Mouse (Mus musculus) heart, embryonic 16.5 days (tissue): ENCODE results near the gene Sacs. TPM values are rescaled to one million over a fixed set of nuclear protein-coding genes. Genes with fewer than 3 reads are reported as not detected.
A peak's percentile ranks its signal among the peaks of the same experiment; 100 is the strongest.

Experiments used
- ATAC-seq: fragments of 200-750 bp; cut with Nextera tagmentation; replicated peaks from 2 replicates; pipeline ENCODE4 v1.8.0; 2017; ENCODE audit warnings: moderate number of reproducible peaks; ENCODE audit not compliant: insufficient read depth, low FRiP score; ENCODE audit errors: extremely low read depth
- H3K27ac ChIP-seq: fragments of 300-500 bp; sonication (generic); 2 replicates; pipeline ENCODE4 v1.5.1; 2014; ENCODE audit warnings: mild to moderate bottlenecking, low read length, control low read depth, moderate library complexity
- H3K27me3 ChIP-seq: fragments of 300-500 bp; sonication (generic); 2 replicates; pipeline ENCODE4 v1.6.1; 2014; ENCODE audit warnings: low read length, mixed read lengths; ENCODE audit not compliant: control insufficient read depth, insufficient read depth
- H3K36me3 ChIP-seq: fragments of 300-500 bp; sonication (generic); 2 replicates; pipeline ENCODE4 v1.6.1; 2014; ENCODE audit not compliant: control insufficient read depth, insufficient read depth
- H3K4me1 ChIP-seq: fragments of 300-500 bp; sonication (generic); 2 replicates; pipeline ENCODE4 v1.6.1; 2014; ENCODE audit warnings: low read length, mixed read lengths; ENCODE audit not compliant: control insufficient read depth, insufficient read depth
- H3K4me2 ChIP-seq: fragments of 300-500 bp; sonication (generic); 2 replicates; pipeline ENCODE4 v1.6.1; 2014; ENCODE audit warnings: low read depth, mild to moderate bottlenecking, control low read depth, low read length
- H3K4me3 ChIP-seq: fragments of 300-500 bp; sonication (generic); 2 replicates; pipeline ENCODE4 v1.5.1; 2014; ENCODE audit warnings: mild to moderate bottlenecking, control low read depth, low read length
- H3K9ac ChIP-seq: fragments of 300-500 bp; sonication (generic); 2 replicates; pipeline ENCODE4 v1.6.1; 2014; ENCODE audit warnings: low read length, control low read depth
- H3K9me3 ChIP-seq: fragments of 300-500 bp; sonication (generic); replicated peaks from 2 replicates; pipeline ENCODE4 v1.6.1; 2016; ENCODE audit warnings: low read length; ENCODE audit not compliant: control insufficient read depth
- WGBS: fragments of 180-500 bp; shearing (Covaris S2); extraction: QIAGEN DNeasy Blood & Tissue Kit; methylation state at CpG from one replicate; pipeline ENCODE4 v1.1.7; 2014; 5-methylcytosine and 5-hydroxymethylcytosine counted together
- polyA plus RNA-seq: library from polyadenylated mRNA; unstranded; fragments of >200 nt; fragmentation: Nextera tagmentation; extraction: Ambion mirVana; gene quantifications from 2 replicates; pipeline ENCODE4 v1.2.1, GENCODE M21; 2015

The Sacs gene
- 3.6 and 4.4 TPM in 2 replicates for polyA plus RNA-seq

DNA sequence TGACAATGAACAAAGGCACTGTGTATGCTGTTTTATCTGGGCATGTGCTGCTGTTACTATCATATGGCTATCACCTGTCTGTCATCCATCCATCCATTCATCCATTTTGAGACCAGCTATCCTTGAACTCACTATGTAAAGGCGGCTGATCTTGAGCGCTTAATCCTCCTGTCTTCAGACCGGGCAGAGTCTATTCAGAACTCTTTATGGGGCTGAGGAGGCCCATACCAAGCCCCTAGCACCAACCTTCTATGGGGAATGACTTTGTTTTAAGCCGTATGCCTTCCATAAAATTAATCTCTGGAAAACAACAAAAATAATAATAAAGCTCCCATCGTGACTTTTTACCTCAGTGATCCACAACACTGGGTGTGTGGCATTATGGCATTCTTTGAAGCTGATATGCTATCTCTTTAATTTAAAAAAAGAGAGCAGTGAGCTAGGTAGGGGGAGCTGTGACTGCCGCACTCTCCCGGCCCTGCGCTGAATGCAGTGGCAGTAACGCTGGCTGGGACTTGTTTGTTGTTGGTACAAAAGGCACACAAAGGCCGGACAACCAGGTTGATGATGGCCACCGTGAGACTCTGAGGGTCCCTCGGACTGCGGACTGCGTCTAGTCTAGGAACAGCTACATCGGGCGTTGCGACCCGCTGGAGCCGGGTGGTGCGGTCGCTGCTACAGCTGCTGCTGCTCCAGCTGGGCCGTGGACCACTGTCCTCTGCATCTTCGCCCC lies at the start of gene Sacs:
Gene Sacs (plus strand): TSS at position 464 of the 733 bp plus-strand sequence.
- Histone ChIP-seq H3K9me3 (no peaks in the 10 kb centered on the region), H3K27me3 (no peaks in the 10 kb centered on the region), H3K4me3 (peak within 1 kb of the TSS; percentile 63), H3K27ac (peak within 1 kb of the TSS; percentile 69), H3K36me3 (no peaks in the 10 kb centered on the region), H3K9ac (peak within 1 kb of the TSS; percentile 78), H3K4me2 (peak within 1 kb of the TSS; percentile 68), H3K4me1 (peaks cover 11% of the 10 kb centered on the region)
- 6% methylated on average over 23 of the region's 23 CpGs for WGBS
- 0 out of 2 replicates have a peak, but pooled peaks have one; percentile 60 for ATAC-seq

DNA sequence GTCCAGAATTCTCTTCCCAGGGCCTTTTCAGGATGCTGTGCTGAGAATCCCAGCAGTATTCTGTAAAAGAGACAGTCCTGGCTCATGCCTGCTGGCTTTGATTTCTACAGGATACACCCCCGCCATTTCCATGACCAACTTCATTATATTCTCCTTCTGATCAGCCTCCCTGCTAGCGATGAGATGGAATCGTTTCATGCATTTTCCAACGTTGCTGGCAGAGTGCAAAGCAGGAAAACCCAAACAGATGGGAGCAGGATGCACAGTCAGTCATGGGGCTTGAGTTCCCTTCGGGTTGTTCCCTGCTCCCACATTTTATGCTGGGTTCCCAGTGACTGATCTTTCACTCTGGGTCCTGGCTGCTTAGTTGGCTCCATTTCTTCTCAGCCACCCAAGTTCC lies 47.3 kb upstream of the Sacs start:
- no peaks in the 10 kb centered on the region for H3K36me3 ChIP-seq
- no peaks in the 10 kb centered on the region for H3K4me1 ChIP-seq
- no peak overlapping the region for H3K27ac ChIP-seq
- no peaks in the 10 kb centered on the region for H3K27me3 ChIP-seq
- no peak overlapping the region for H3K4me2 ChIP-seq
- H3K9me3 ChIP-seq, result no peaks in the 10 kb centered on the region
- 77% methylated on average over 5 of the region's 5 CpGs for WGBS
- H3K4me3 ChIP-seq, result no peak overlapping the region
- no peak overlapping the region for H3K9ac ChIP-seq
- no peak for ATAC-seq

DNA sequence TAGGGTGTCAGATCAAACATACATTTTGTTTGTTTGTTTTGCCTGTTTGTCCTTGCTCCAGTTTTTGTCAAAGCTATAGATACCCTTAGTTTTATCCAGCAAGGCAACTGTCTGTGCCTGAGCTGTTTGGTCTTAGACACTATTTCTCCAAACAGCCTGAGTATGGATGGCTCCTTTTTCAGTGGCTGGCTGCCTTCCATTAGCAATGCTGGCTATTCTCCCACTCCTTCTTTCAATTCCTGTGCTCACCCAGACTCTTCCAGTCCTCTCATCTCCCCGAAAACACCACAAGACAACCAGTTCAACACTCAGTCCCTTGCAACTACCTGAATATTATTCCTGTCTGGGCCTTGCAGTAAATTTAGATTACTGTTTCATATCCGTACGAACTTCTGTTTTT lies 46.2 kb upstream of the Sacs start:
- 73% methylated on average over 3 of the region's 3 CpGs for WGBS
- Histone ChIP-seq H3K9ac (no peak overlapping the region), H3K4me2 (no peak overlapping the region), H3K4me1 (no peaks in the 10 kb centered on the region), H3K27me3 (no peaks in the 10 kb centered on the region), H3K4me3 (no peak overlapping the region), H3K9me3 (no peaks in the 10 kb centered on the region), H3K27ac (no peak overlapping the region), H3K36me3 (no peaks in the 10 kb centered on the region)
- no peak for ATAC-seq

DNA sequence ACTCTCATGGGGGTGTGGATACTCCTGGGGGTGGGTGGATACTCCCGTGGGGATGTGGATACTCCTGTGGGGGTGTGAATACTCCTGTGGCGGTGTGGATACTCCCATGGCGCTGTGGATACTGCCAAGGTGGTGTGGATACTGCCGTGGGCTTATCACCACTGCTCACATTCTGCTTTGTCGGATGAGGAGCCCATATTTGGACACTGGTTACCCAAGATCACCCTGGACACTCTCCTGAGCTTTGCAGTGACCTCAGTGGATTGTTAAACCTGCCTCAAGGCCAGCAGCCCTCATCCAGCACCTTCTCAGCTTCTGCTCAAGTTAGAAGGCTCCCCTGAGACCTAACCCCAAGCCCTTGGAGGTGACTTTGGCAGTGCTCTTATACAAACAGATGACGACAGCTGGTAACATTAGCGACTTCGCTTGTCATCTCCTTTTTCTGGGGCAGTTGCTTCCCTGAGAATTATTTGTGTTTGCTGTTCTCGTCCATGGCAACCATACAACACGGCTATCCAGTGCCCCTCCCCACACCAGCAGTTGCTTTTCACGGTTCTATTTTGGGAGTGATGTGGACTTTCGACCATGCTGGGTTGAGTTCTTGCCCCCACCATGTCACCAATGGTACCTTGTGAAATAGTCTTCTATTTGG lies 40.2 kb upstream of the Sacs start:
- Histone ChIP-seq H3K4me1 (peaks cover 7% of the 10 kb centered on the region), H3K9ac (no peak overlapping the region), H3K27me3 (no peaks in the 10 kb centered on the region), H3K36me3 (no peaks in the 10 kb centered on the region), H3K4me2 (peak overlapping the region; percentile 28; the same call in 1 of the 2 replicates), H3K4me3 (no peak overlapping the region), H3K9me3 (no peaks in the 10 kb centered on the region), H3K27ac (0 out of 2 replicates have a peak overlapping the region, but pooled peaks have one; percentile 1)
- WGBS, result 32% methylated on average over 12 of the region's 12 CpGs
- peak; percentile 70 for ATAC-seq

DNA sequence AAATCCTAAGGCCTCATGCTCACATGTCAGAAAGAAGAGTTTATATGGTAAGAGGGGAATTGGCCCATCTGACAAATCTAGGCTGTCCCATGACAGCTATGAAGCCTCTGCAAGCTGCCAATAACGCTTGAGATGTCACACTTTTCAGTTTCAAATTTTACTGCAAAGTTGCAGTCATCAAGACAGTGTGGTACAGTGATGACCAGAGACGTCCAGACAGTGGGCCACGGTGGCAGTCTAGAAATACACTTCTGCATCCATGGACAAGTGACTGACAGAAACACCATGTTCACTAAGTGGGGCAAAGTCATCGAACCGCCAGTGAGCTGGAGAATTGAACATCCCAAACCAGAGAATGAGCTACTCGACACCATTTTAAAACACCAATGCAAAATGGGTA lies 37.5 kb upstream of the Sacs start:
- Histone ChIP-seq H3K27ac (no peak overlapping the region), H3K4me1 (peaks cover 7% of the 10 kb centered on the region), H3K9me3 (no peaks in the 10 kb centered on the region), H3K9ac (no peak overlapping the region), H3K36me3 (no peaks in the 10 kb centered on the region), H3K4me3 (no peak overlapping the region), H3K4me2 (no peak overlapping the region), H3K27me3 (no peaks in the 10 kb centered on the region)
- ATAC-seq, result no peak
- 81% methylated on average over 6 of the region's 6 CpGs for WGBS

DNA sequence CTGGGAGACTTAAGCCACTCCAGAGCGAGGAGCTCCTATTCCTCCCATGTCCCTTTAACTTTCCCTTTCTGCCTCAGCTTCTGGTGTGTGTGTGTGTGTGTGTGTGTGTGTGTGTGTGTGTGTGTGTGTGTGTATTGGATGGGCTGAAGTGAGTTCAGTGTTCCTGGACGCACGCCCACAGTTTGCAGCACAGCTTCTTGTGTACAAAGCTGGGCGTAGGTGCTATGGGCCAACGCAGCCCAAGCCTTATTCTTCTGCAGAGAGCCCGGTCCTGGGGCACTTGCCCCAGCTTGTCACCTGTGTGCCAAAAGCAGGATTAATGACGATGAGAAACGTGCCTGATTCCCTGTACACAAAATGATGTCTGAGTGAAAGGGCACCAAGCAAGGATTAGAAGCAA lies 31.9 kb upstream of the Sacs start:
- H3K36me3 ChIP-seq, result no peaks in the 10 kb centered on the region
- H3K4me3 ChIP-seq, result no peak overlapping the region
- no peak overlapping the region for H3K27ac ChIP-seq
- ATAC-seq, result no peak
- H3K27me3 ChIP-seq, result no peaks in the 10 kb centered on the region
- no peak overlapping the region for H3K9ac ChIP-seq
- H3K4me1 ChIP-seq, result no peaks in the 10 kb centered on the region
- H3K4me2 ChIP-seq, result no peak overlapping the region
- H3K9me3 ChIP-seq, result no peaks in the 10 kb centered on the region
- WGBS, result 77% methylated on average over 8 of the region's 8 CpGs

DNA sequence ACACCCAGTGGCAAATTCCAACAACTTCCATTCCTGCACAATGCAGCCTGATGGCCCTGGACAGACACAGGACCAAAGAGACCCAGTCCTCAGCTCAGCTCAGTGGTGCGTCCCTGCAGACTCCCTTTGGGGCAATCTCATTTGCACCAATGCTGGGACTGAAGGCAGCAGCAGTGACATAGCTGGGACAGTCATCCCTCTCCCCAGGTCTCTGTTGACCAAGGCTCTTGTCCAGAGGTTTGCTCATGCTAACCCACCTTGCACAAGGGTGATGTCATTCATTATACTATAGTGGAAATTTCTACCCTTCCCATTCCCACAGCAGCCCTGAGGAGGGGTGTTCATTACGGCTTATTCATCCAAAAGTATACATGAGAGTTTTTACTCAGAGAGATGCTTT lies 29.6 kb upstream of the Sacs start:
- Histone ChIP-seq H3K9ac (no peak overlapping the region), H3K4me2 (no peak overlapping the region), H3K27me3 (no peaks in the 10 kb centered on the region), H3K36me3 (no peaks in the 10 kb centered on the region), H3K9me3 (no peaks in the 10 kb centered on the region), H3K4me1 (no peaks in the 10 kb centered on the region), H3K27ac (no peak overlapping the region), H3K4me3 (no peak overlapping the region)
- no peak for ATAC-seq
- 86% methylated on average over 2 of the region's 2 CpGs for WGBS

DNA sequence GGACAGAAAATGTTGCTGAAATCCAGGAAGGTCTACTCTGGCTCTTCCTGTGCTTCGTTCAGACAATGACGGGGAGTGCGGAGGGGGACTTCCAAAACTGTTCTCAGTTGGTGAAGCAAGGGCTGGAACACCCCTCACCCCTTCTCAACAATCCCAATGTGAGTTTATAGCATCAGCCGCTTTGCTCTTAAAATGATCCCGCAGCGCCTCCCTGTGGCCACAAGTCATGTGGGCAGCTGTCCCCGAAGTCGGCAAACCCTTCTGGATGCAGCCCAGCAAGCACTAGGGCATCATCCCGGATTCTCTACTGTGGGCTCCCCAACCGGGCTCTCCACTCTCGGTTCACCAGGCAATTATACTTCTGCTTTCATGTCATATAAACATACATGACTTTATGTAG lies 25.9 kb upstream of the Sacs start:
- 5% methylated on average over 11 of the region's 11 CpGs for WGBS

DNA sequence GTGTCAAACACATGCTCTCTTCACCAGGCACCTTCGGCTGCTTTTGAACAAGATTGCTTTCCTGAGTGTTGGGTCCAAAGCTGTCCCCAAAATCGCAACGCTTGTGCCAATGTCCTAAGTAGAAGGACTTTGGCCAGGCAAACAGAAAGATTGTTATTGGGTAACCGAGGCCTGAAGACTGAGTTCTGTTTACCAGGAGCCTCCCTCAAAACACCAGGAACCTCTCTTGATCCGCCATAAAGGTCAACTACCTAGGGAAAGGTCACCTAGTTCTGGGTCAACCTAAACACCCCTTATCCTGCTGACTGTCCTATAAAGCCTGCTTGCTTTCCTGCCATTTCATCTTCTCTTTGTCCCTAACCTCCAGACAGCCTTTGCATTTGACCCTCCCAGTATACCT lies 13.5 kb upstream of the Sacs start:
- Histone ChIP-seq H3K9ac (no peak overlapping the region), H3K4me3 (no peak overlapping the region), H3K27ac (peak overlapping the region; percentile 62), H3K4me1 (peaks cover 10% of the 10 kb centered on the region), H3K9me3 (no peaks in the 10 kb centered on the region), H3K4me2 (no peak overlapping the region), H3K36me3 (no peaks in the 10 kb centered on the region), H3K27me3 (no peaks in the 10 kb centered on the region)
- no peak for ATAC-seq
- WGBS, result 91% methylated on average over 5 of the region's 5 CpGs

More for the DNA sequence above, 25.9 kb upstream of the Sacs start:
- Histone ChIP-seq H3K27me3 (no peaks in the 10 kb centered on the region), H3K4me2 (no peak overlapping the region), H3K4me1 (no peaks in the 10 kb centered on the region), H3K9me3 (no peaks in the 10 kb centered on the region), H3K36me3 (no peaks in the 10 kb centered on the region), H3K27ac (no peak overlapping the region), H3K9ac (no peak overlapping the region), H3K4me3 (no peak overlapping the region)
- no peak for ATAC-seq
